Mouse (Mus musculus) layer of hippocampus, adult 11-12 months (tissue): ENCODE data around the gene Chchd4.
"Not testable (repeated sequence)": the region's sequence is repeated elsewhere in the genome, so short reads cannot be mapped to it uniquely, and the experiment has no call there.

Source experiments
- DNase-seq: peaks from one replicate; pipeline ENCODE4 v3.0.0; 2022; ENCODE audit warnings: low spot score

Chchd4 gene

DNA sequence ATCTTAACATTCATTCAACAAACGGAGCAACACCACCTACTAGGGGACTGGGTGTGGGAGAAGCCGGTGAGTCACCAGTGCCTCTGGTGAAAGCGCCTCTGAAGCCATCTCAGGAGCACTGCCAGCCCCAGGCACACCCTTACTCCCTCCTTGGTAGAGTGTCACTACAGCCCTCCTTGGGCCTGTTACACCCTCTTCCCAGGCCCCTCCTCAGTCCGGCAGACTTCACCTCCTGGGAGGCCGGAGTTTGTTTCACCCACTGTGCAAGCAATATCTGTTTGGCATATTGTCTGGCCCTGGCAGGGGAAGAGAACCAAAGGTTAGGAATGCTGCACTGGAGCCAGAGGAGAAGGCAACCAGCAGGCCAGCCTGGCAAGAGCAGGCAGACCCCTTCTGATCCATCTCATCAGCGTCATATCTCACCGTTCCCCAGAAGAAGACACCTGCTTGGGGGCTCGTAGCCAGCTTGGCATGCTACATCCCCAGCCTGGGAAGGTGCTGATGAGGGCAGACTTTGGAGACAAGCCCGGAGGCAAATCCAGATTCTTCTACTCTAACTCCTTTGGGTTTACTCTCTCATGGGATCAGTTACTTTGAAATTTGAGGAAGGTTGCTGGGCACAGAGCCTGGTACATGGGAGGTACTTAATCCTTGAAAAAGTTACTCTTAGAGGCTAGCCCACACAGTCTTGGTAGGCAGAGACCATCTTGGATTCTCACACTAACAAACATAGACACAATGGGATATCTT is 1.3 kb upstream of the Chchd4 start:
- no peak for DNase-seq

DNA sequence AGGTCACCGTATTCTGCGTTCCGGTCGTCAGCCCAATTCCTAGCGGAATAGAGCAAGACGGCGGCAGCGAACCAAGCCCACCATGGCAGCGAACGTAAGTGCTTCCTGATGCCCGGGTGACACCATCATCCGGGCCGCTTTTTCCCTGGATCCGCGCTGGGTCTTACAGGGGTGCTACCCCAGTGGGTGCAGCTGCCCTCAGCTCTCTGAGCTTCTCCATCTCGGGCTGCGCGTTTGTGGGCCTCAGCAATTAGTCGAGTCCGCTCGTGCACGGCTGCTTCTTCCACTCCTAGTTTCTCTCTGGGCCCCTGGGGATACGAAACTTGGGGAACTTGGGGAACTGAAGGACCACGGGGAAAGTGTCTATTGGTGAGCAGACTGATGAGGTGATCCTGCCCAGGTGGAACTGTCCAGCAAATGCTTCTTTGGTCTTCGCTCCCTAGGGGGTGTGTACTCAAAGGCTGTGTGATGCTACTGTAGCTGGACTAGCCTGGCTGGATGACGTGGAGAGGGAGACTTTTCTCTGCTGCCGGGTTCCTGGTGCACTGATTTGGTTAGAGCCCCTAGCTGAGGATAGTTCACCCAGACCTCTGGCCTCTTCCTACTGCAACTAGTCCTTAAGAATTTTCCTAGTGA is 577 bp upstream of the Chchd4 start:
- DNase-seq = no peak

DNA sequence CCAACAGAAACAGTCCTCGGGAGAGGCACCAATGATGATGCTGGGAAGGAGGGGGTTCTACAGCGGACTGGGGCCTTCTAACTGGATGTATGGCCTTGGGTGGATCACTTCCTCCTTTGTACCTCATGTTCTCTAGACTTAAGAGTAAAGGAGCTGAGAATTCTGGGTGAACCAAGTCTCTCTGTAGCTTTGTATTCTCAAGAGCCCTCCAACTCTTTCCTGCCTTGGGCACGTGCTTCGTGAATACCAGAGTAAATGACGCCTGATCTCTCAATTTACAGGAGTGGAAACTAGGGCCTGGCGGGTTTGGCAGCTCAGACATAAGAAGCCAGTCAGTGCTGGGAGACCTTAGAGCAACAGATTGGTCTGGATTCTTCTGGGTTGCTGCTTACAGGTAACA is 1.0 kb downstream of the Chchd4 start:
- DNase-seq = no peak

DNA sequence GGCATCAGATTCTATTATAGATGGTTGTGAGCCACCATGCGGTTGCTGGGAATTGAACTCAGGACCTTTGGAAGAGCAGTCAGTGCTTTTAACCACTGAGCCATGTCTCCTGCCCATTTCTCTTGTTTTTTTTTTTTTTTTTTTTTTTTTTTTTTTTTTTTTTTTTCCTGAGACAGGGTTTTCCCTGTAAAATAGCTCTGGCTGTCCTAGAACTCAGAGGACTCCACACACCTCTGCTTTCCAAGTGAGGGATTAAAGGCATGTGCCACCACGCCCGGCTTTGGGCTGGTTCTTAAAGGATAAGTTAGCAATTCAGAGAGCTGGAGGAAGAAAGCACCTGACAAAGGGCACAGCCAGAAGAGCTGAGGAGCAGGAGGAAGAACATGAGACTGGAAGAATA is 1.9 kb downstream of the Chchd4 start:
- DNase-seq = not testable (repeated sequence)

DNA sequence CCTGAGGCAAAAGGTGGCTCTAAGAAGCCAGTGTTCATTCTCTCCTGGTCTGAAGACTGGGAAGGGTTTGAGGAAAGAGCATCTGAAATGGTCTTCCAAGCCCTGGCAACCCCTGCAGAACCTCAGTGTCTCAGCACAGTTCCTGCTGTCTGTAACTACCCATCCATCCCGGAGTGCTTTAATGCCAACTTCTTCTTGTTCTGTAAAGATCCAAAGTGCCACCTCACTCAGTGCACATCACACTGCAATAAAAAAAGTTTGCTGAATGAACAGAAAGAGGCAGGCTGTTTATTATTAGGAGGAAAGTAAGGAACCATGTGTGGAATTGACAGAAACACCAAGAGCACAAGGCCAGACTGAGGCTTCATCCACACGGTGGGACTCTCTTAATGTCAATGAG is 2.6 kb downstream of the Chchd4 start:
- DNase-seq = no peak

DNA sequence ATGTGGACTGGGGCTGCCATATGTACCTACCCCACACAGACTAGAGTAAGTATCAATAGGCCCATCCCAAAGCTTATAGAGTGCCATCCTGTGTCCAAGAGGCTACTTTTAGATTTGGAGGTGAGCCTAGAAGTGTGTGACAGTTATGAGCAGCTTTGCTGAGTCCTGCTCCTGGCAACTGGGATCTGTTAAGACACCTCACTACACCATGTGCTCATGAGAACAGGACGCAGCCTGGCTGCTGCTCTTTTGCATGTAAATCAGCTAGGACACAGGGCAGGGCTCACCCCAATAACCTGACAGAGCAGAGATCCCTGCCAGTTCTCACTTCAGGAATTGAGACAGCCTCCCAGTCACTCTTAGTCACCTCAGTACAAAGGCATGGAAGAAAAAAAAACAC is 6.2 kb downstream of the Chchd4 start:
- DNase-seq = no peak

DNA sequence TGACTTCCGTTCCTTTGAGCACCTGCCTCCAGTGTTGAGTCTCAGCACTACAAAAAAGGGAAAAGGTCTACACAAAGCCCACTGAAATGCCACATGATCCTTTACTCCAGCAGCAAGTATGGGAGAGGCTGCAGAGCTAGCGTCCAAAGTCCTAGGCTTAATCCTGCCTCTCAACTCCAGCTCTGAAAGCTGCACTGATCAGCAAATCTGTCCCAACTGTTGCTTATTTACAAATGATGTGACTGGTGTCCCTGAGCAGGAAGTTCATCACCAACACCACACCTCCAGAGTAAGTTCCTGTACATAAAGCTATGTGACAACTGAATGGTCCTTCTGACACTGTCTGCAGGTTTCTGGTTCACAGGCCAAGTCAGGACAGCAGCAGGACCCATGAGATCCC is 7.6 kb downstream of the Chchd4 start:
- no peak for DNase-seq

DNA sequence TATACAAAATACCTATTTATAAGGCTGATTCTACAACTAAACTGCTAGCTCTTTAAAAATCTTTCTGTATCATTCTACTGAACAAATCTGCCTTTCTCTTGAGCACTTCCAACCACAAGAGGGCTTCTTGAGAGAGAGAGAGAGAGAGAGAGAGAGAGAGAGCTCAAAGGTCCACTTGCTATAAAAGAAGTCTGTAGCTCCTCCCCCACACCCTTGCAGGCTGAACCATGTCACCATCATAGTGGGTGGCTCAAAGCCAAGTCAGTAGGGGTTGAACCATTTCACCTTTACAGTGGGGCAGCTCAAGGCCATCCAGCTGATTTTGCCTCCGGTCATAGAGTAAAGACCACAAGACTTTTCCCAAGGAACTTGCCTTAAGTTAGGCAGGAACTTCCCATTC is 13.9 kb downstream of the Chchd4 start:
- DNase-seq = no peak

DNA sequence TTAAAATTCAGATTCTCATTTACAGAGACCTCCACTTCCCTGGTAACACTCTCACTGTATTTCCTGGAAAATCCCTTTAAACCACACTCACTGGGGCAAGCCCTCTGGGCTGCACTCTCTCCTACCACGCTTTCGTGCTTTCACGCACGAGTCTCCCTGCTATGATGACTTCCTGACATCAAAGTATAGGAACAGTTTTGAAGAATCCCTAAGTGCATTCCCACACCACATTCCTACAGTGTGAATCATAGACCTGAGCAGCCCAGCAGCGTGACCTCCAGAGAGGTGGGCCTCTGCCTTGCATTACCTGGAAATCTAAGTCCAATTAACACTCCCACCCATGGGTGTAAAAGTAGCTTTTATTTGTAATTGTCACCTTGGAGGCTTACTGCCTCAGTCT is 18.8 kb downstream of the Chchd4 start:
- no peak for DNase-seq

DNA sequence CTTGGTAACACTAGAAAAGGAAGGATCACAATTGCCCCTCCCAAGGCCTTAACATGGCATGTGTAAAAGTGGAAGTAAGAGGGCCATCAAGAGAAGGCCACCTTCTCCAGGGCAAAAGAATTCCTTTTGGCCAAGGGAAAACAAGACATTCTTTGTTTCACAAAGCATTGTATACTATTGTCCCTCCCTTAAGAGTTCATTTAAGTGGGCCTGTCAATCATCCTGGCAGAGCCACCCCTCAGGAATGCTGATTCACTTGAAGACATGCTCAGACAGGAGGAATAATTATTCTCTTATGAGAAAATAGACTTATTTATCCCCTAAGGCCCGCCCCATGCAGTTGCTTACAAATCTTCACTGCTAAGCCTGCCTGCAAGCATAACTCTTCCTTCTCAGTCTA is 21.3 kb downstream of the Chchd4 start:
- no peak for DNase-seq

DNA sequence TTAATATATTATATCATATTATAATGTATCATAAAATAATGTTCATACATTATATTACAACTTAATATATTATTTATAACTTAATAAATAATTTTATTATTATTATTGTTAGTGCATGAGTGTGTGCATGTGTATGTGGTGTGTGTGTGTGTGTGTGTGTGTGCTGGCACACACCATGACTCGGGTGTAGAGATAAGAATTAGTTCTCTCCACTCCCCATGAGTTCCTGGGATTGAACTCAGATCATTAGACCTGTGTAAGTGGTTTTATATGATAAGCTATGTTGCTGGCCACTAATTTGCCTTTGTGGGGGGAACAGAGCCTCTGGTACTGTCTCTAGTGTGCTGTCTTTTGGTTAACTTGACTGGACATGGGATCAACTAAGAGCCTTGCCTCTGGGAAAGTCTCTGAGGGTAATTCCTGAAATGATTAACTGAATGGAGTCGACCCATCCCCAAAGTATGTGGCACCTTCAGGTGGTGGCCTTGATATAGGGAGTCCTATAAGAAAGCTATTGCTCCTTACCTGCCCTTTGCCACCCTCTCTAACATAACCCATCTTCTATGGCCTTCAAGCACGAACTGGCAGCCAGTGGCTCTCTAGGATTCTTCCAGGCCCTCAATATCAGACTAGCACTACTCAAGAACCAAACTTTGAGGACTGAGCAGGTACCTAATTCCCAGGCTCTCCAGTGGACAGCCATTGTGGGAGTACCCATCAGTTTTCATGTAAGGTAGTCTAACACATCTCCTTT is 23.7 kb downstream of the Chchd4 start:
- DNase-seq = no peak

DNA sequence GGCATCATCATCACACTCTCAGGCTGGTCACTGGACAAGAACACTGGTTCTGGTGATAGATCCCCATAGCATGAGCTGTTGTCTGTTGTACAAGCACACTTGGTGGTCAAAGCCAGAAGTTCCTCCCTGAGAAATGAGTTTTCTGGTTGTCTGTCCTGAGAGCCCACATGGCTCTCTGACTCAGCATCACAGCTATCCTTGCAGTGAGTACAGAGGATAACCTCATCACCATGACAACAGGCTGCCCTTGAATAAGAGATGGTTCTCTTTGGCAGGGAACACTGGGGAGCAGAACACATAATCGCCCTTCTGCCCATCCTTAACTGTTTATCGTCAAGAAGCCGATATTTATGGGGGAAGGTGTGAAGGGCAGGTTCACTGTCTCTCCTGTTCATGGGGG is 28.0 kb downstream of the Chchd4 start:
- no peak for DNase-seq

DNA sequence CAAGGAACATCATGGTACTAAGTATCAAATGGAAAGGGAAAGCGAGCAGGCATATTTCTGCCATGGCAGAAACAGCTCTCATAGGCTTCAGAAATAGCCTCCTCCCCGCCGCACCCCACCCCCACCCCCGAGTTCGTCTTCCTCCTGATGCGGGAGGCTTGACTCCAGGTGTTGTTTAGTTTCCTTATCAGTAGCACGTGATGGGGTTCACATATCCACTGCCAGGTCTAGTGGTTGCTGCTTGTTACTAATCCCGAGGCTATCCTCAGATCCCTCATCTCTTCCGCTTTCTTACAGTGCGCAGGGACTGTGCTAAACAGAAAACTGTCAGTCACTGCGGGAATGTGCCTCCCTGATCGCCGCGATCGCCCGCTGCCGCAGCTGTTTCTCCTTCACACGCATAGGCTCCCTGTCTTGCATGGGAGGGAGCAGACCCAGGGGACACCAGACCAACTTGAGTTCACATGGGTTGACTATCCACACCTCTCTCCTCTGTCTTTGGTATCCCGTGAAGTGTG is 32.1 kb downstream of the Chchd4 start:
- DNase-seq = no peak

DNA sequence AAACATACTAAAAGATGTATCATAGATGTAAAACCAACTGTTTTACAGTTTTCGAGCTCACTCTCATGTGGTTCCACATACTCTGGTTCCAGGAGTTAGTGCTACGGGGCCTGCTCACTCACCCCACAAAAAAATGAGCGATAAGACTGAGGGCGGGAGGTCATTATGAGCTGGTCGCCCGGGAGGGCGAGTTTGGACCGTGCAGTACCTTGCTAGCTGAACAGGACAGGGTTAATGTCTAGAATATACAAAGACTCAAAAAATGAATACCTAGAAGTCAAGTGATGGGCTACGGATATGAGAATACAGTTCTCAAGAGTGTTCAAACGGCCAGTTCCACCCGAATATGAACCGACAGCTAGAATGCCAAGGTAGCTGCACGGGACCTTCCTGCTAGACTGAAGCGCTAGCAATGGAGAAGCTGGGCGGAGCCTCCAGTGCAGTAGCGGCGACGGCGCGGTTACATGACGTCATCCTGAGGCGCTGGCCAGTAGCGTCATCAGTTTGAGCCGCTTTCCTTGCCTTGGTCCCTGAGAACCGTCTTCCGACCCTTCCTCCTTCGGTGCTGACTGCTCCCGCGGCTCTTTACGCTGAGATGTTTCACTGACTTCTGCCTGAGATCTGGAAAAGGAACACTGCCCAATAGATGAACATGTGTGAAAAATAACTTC is 32.7 kb downstream of the Chchd4 start:
- peak; percentile 97 for DNase-seq

DNA sequence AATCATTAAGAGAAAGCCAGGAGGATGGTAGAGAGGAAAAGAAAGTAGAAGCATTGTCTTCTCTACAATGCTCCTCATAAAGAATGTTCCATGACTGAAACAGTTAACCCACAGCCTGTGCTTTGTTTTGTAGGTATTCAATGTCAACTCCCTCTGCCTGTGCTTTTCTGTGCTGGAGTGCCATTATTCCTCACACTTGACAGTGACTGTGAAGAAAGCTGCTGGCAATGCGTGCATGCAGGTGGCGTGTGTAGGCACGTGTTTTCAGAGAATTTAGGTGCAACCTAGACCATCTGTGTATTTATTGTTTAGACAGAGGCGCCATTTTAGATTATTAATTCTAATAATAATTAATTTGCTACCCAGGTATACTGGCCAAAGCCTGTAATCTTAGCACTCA is 49.2 kb downstream of the Chchd4 start:
- DNase-seq = no peak

DNA sequence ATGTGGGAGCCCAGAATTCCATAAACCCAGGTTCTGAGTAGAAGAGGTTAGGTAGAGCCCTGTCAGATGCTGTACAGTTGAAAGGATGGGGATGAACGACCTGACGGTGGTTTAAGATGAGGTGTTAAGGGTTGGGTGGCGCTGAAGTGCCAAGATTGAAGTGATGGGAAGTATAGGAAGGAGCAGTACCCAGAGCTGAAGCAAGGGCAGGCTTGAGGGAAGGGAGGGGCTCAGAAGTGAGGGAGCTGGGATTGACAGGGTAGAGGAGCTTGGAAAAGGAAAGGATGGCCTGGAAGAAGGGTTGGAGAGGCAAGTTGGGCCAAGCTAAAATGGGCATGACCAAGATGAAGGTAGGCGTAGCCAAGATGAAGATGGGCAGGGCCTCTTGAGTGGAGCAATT is 51.7 kb downstream of the Chchd4 start:
- no peak for DNase-seq

DNA sequence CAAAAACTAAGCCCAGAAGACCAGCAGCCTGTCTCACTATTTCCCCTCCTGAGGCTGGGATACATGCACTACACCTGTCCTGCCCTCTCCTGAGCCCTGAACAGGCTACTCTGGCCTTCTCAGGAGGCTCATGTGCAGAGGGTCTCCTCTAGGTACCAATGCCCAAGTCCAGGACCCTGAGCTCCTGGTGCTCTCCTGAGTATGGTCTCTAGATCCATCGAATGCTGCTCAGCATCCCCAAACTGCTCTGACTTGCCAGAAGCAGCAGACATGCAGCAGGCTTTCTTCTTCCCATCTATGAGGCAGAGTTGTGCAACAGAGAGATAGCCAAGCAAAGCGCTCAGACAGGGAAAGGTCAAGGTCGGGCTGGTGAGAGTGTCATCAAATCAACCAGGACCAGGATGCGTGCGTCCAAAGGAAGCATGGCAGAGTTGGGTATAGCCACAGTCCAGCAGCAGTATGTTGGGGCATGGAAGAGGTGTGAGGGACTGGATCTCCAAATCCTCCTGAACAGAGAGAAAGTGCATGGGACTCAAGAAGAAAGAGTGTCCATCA is 56.0 kb downstream of the Chchd4 start:
- no peak for DNase-seq

DNA sequence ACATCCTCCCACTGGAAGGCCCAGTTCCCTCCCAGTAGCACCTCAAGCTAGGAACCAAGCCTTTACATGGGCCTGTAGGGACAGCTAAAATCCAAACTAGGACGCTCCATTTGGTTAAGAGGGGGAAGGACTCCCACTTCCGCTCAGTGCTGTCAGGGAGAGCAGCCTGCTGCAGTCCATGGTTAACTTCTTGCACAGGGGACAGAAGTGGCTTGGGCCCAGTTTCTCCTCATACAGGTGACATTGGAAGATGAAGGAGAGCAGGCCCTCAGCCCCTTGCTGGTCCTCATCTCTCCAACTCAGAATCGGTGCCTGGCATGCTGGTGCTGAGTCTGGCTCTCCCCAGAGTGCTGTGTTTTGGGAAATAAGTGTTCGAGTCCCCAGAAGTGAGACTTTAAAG is 57.2 kb downstream of the Chchd4 start:
- no peak for DNase-seq

DNA sequence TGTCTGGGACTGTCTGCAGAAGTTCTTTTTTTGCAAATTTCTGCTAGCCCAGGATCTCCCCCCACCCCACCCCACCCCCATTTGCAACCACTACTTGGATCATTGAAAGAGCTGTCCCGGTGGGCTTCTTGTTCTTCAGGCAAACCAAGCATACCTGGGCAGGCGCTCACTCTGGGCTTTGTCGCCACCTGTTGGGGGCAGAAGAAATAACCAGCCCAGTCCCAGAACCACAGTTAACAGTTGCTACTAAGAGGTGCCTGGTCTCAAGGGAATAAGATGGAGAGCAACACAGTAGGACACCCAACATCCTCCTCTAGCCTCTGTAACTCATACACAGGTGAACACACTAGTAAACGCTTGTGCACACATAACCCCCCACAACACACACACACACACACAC is 58.5 kb downstream of the Chchd4 start:
- no peak for DNase-seq
